Mouse (Mus musculus) hindbrain, embryonic 13.5 days (tissue): Measurements from ENCODE around the gene Ppl. TPM values are rescaled to one million over a fixed set of nuclear protein-coding genes. Genes with fewer than 3 reads are reported as not detected.
A peak's percentile ranks its signal among the peaks of the same experiment; 100 is the strongest.

Experiments used
- ATAC-seq: fragments of 200-750 bp; cut with Nextera tagmentation; 2 replicates; pipeline ENCODE4 v1.8.0; 2017; ENCODE audit warnings: moderate TSS enrichment; ENCODE audit not compliant: low FRiP score
- H3K27ac ChIP-seq: fragments of 300-500 bp; sonication (generic); 2 replicates; pipeline ENCODE4 v1.5.1; 2015; ENCODE audit warnings: inconsistent platforms, mild to moderate bottlenecking, moderate library complexity
- H3K27me3 ChIP-seq: fragments of 300-500 bp; sonication (generic); 2 replicates; pipeline ENCODE4 v1.6.1; 2015; ENCODE audit warnings: mild to moderate bottlenecking, inconsistent platforms
- H3K36me3 ChIP-seq: fragments of 300-500 bp; sonication (generic); 2 replicates; pipeline ENCODE4 v1.6.1; 2015; ENCODE audit warnings: mild to moderate bottlenecking, inconsistent platforms
- H3K4me1 ChIP-seq: fragments of 300-500 bp; sonication (generic); replicated peaks from 2 replicates; pipeline ENCODE4 v1.6.1; 2015; ENCODE audit warnings: inconsistent platforms
- H3K4me2 ChIP-seq: fragments of 300-500 bp; sonication (generic); 2 replicates; pipeline ENCODE4 v1.6.1; 2015; ENCODE audit warnings: inconsistent platforms, mild to moderate bottlenecking, moderate library complexity
- H3K4me3 ChIP-seq: fragments of 300-500 bp; sonication (generic); 2 replicates; pipeline ENCODE4 v1.5.1; 2015; ENCODE audit warnings: mild to moderate bottlenecking, inconsistent platforms
- H3K9ac ChIP-seq: fragments of 300-500 bp; sonication (generic); 2 replicates; pipeline ENCODE4 v1.6.1; 2015; ENCODE audit warnings: mild to moderate bottlenecking, inconsistent platforms
- H3K9me3 ChIP-seq: fragments of 300-500 bp; sonication (generic); 2 replicates; pipeline ENCODE4 v1.6.1; 2016; ENCODE audit warnings: inconsistent platforms
- WGBS: fragments of 180-500 bp; shearing (Covaris S2); methylation state at CpG from one replicate; pipeline ENCODE4 v1.1.7; 2015; 5-methylcytosine and 5-hydroxymethylcytosine counted together
- polyA plus RNA-seq: library from polyadenylated mRNA; unstranded; fragments of >200 nt; fragmentation: Nextera tagmentation; extraction: Ambion mirVana; gene quantifications from 2 replicates; pipeline ENCODE4 v1.2.1, GENCODE M21; 2015

Ppl gene
- 0.25 TPM in 2 replicates for polyA plus RNA-seq

- ATAC-seq = no peak
These were observed at the start of gene Ppl for GRCm38 (mm10) chr16:5132401-5132801. Gene Ppl (minus strand): TSS chr16:5132421.

GRCm38 (mm10) chr16:5172636-5173035, 40.4 kb upstream of the Ppl start:
- Histone ChIP-seq H3K4me1 (no peaks in the 10 kb centered on the region), H3K4me3 (no peak overlapping the region), H3K36me3 (no peaks in the 10 kb centered on the region), H3K4me2 (no peak overlapping the region), H3K27me3 (0 out of 2 replicates have a peak, but pooled peaks cover 3% of the 10 kb centered on the region), H3K9me3 (no peaks in the 10 kb centered on the region), H3K27ac (no peak overlapping the region), H3K9ac (no peak overlapping the region)
- no peak for ATAC-seq
- WGBS = 92% methylated on average over 6 of the region's 6 CpGs

More at GRCm38 (mm10) chr16:5132401-5132801, at the start of gene Ppl:
- no peaks in the 10 kb centered on the region for H3K36me3 ChIP-seq
- H3K4me3 ChIP-seq = peak within 1 kb of the TSS; percentile 36
- peak within 1 kb of the TSS; percentile 54 for H3K4me2 ChIP-seq
- H3K27me3 ChIP-seq = peaks cover 79% of the 10 kb centered on the region
- no peak within 1 kb of the TSS for H3K27ac ChIP-seq
- no peak within 1 kb of the TSS; the same call in 1 of the 2 replicates for H3K9ac ChIP-seq
- H3K9me3 ChIP-seq = no peaks in the 10 kb centered on the region
- 1% methylated on average over 39 of the region's 39 CpGs for WGBS
- peaks cover 16% of the 10 kb centered on the region for H3K4me1 ChIP-seq

- H3K27me3 ChIP-seq = 0 out of 2 replicates have a peak, but pooled peaks cover 6% of the 10 kb centered on the region
- H3K4me1 ChIP-seq = no peaks in the 10 kb centered on the region
- H3K36me3 ChIP-seq = no peaks in the 10 kb centered on the region
- 84% methylated on average over 5 of the region's 5 CpGs for WGBS
- H3K4me3 ChIP-seq = no peak overlapping the region
- H3K27ac ChIP-seq = no peak overlapping the region
- H3K9me3 ChIP-seq = no peaks in the 10 kb centered on the region
- ATAC-seq = no peak
- H3K4me2 ChIP-seq = no peak overlapping the region
- no peak overlapping the region for H3K9ac ChIP-seq
These were observed 36.6 kb upstream of the Ppl start for GRCm38 (mm10) chr16:5168829-5169228.

GRCm38 (mm10) chr16:5168038-5168437, 35.8 kb upstream of the Ppl start:
- Histone ChIP-seq H3K9me3 (no peaks in the 10 kb centered on the region), H3K4me3 (no peak overlapping the region), H3K4me1 (no peaks in the 10 kb centered on the region), H3K36me3 (no peaks in the 10 kb centered on the region), H3K27ac (no peak overlapping the region), H3K27me3 (0 out of 2 replicates have a peak, but pooled peaks cover 6% of the 10 kb centered on the region), H3K9ac (no peak overlapping the region), H3K4me2 (no peak overlapping the region)
- ATAC-seq = no peak
- 90% methylated on average over 2 of the region's 2 CpGs for WGBS

- Histone ChIP-seq H3K9ac (no peak overlapping the region), H3K4me3 (no peak overlapping the region), H3K36me3 (no peaks in the 10 kb centered on the region), H3K4me1 (no peaks in the 10 kb centered on the region; the same call in 1 of the 2 replicates), H3K4me2 (no peak overlapping the region), H3K27me3 (0 out of 2 replicates have a peak, but pooled peaks cover 6% of the 10 kb centered on the region), H3K27ac (no peak overlapping the region), H3K9me3 (no peaks in the 10 kb centered on the region)
- no peak for ATAC-seq
- WGBS = 74% methylated on average over 6 of the region's 6 CpGs
These were observed 32.1 kb upstream of the Ppl start for GRCm38 (mm10) chr16:5164327-5164726.

- H3K9ac ChIP-seq = no peak overlapping the region
- no peak for ATAC-seq
- 77% methylated on average over 8 of the region's 8 CpGs for WGBS
These were observed 27.0 kb upstream of the Ppl start for GRCm38 (mm10) chr16:5159248-5159647.

GRCm38 (mm10) chr16:5157113-5157512, 24.9 kb upstream of the Ppl start:
- no peak for ATAC-seq
- H3K4me1 ChIP-seq = peaks cover 22% of the 10 kb centered on the region
- H3K36me3 ChIP-seq = no peaks in the 10 kb centered on the region
- no peak overlapping the region for H3K4me3 ChIP-seq
- H3K9ac ChIP-seq = no peak overlapping the region
- peaks cover 9% of the 10 kb centered on the region; the same call in 1 of the 2 replicates for H3K27me3 ChIP-seq
- 80% methylated on average over 3 of the region's 3 CpGs for WGBS
- H3K9me3 ChIP-seq = no peaks in the 10 kb centered on the region
- H3K27ac ChIP-seq = no peak overlapping the region
- H3K4me2 ChIP-seq = no peak overlapping the region

More at GRCm38 (mm10) chr16:5159248-5159647, 27.0 kb upstream of the Ppl start:
- H3K4me3 ChIP-seq = no peak overlapping the region
- H3K4me2 ChIP-seq = no peak overlapping the region
- no peaks in the 10 kb centered on the region for H3K9me3 ChIP-seq
- H3K36me3 ChIP-seq = no peaks in the 10 kb centered on the region
- H3K27me3 ChIP-seq = peaks cover 9% of the 10 kb centered on the region; the same call in 1 of the 2 replicates
- peaks cover 4% of the 10 kb centered on the region for H3K4me1 ChIP-seq
- H3K27ac ChIP-seq = no peak overlapping the region

GRCm38 (mm10) chr16:5156495-5156894, 24.3 kb upstream of the Ppl start:
- no peak overlapping the region for H3K4me2 ChIP-seq
- H3K27ac ChIP-seq = no peak overlapping the region
- H3K4me3 ChIP-seq = no peak overlapping the region
- no peak for ATAC-seq
- H3K27me3 ChIP-seq = peaks cover 9% of the 10 kb centered on the region; the same call in 1 of the 2 replicates
- peaks cover 22% of the 10 kb centered on the region for H3K4me1 ChIP-seq
- H3K9ac ChIP-seq = no peak overlapping the region
- H3K9me3 ChIP-seq = no peaks in the 10 kb centered on the region
- no peaks in the 10 kb centered on the region for H3K36me3 ChIP-seq
- WGBS = 53% methylated on average over 2 of the region's 2 CpGs

- no peaks in the 10 kb centered on the region for H3K9me3 ChIP-seq
- peaks cover 22% of the 10 kb centered on the region for H3K4me1 ChIP-seq
- no peak for ATAC-seq
- H3K27ac ChIP-seq = no peak overlapping the region
- H3K9ac ChIP-seq = no peak overlapping the region
- no peaks in the 10 kb centered on the region for H3K36me3 ChIP-seq
- 69% methylated on average over 3 of the region's 3 CpGs for WGBS
- no peak overlapping the region for H3K4me2 ChIP-seq
- no peak overlapping the region for H3K4me3 ChIP-seq
- peaks cover 9% of the 10 kb centered on the region; the same call in 1 of the 2 replicates for H3K27me3 ChIP-seq
These were observed 22.8 kb upstream of the Ppl start for GRCm38 (mm10) chr16:5155014-5155413.

GRCm38 (mm10) chr16:5153299-5154026, 21.2 kb upstream of the Ppl start:
- no peaks in the 10 kb centered on the region for H3K36me3 ChIP-seq
- WGBS = 23% methylated on average over 6 of the region's 6 CpGs
- peak; percentile 56 for ATAC-seq
- H3K27me3 ChIP-seq = peaks cover 18% of the 10 kb centered on the region
- H3K27ac ChIP-seq = peak overlapping the region; percentile 60
- no peak overlapping the region for H3K4me2 ChIP-seq
- H3K9ac ChIP-seq = no peak overlapping the region
- H3K4me1 ChIP-seq = peaks cover 22% of the 10 kb centered on the region
- no peak overlapping the region for H3K4me3 ChIP-seq
- no peaks in the 10 kb centered on the region for H3K9me3 ChIP-seq

GRCm38 (mm10) chr16:5150544-5150943, 18.3 kb upstream of the Ppl start:
- no peak overlapping the region for H3K27ac ChIP-seq
- no peak overlapping the region for H3K4me2 ChIP-seq
- no peaks in the 10 kb centered on the region for H3K9me3 ChIP-seq
- peaks cover 37% of the 10 kb centered on the region for H3K4me1 ChIP-seq
- H3K9ac ChIP-seq = no peak overlapping the region
- no peak for ATAC-seq
- WGBS = 54% methylated on average over 10 of the region's 10 CpGs
- no peak overlapping the region for H3K4me3 ChIP-seq
- H3K36me3 ChIP-seq = no peaks in the 10 kb centered on the region
- peaks cover 43% of the 10 kb centered on the region for H3K27me3 ChIP-seq

GRCm38 (mm10) chr16:5147037-5147385, 14.8 kb upstream of the Ppl start, which contains the start of gene Sec14l5:
Gene Sec14l5 (plus strand): TSS chr16:5147109.
- Histone ChIP-seq H3K9me3 (no peaks in the 10 kb centered on the region), H3K27ac (no peak within 1 kb of the TSS), H3K36me3 (no peaks in the 10 kb centered on the region), H3K9ac (peak within 1 kb of the TSS; percentile 67), H3K4me3 (peak within 1 kb of the TSS; percentile 43), H3K4me1 (peaks cover 20% of the 10 kb centered on the region), H3K4me2 (peak within 1 kb of the TSS; percentile 74), H3K27me3 (peaks cover 37% of the 10 kb centered on the region)
- peak; percentile 41 for ATAC-seq
- 13% methylated on average over 13 of the region's 13 CpGs for WGBS
